Mouse (Mus musculus) T-cell, adult 66 days (primary cell): Measurements from ENCODE around the gene Gm17660. TPM values are rescaled to one million over a fixed set of nuclear protein-coding genes. Genes with fewer than 3 reads are reported as not detected.

Experiments used
- total RNA-seq, 2 experiments: library from RNA; stranded (reverse); gene quantifications; 3 replicates in 1 of 2; 4 replicates in 1 of 2; pipeline ENCODE4 v1.2.4; 2023

Gene Gm17660
- total RNA-seq = not detected

GRCm38 (mm10) chr5:104077508-104077907 lies at the start of gene Gm17660:
Gene Gm17660 (minus strand): TSS chr5:104077608.

GRCm38 (mm10) chr5:104113491-104114172 lies 36.2 kb upstream of the Gm17660 start, which contains the start of gene Sparcl1:
Gene Sparcl1 (minus strand): TSS chr5:104113733.

GRCm38 (mm10) chr5:104046256-104047199 lies 30.9 kb downstream of the Gm17660 start, which contains the start of gene Nudt9:
Gene Nudt9 (plus strand): TSS chr5:104046306.

GRCm38 (mm10) chr5:104021597-104022378 lies 55.6 kb downstream of the Gm17660 start, which contains the start of gene Hsd17b11:
Gene Hsd17b11 (minus strand): TSS chr5:104021919.

Other genes with a start within 250 kb of the Gm17660 start
- 1 to 10 TPM; 4.6 to 5.8 TPM for gene Klhl8, start 166.3 kb downstream of the Gm17660 start, total RNA-seq
- gene Hsd17b13, start 100.2 kb downstream of the Gm17660 start, total RNA-seq = not detected
- 10 to 100 TPM; 38.6 to 48.9 TPM for gene Hsd17b11, start 55.7 kb downstream of the Gm17660 start, total RNA-seq
- gene Nudt9, start 31.3 kb downstream of the Gm17660 start, total RNA-seq = 10 to 100 TPM; 34.2 to 37.0 TPM
- not detected for gene Sparcl1, start 36.1 kb upstream of the Gm17660 start, total RNA-seq
- gene Dspp, start 93.1 kb upstream of the Gm17660 start, total RNA-seq = not detected
- not detected for gene Dmp1, start 125.0 kb upstream of the Gm17660 start, total RNA-seq
- gene Ibsp, start 221.6 kb upstream of the Gm17660 start, total RNA-seq = not detected
- gene Mepe, start 247.7 kb upstream of the Gm17660 start, total RNA-seq = not detected